Mouse (Mus musculus): ENCODE measurements around the gene Trmt61a. TPM values are rescaled to one million over a fixed set of nuclear protein-coding genes. Genes with fewer than 3 reads are reported as not detected.

Trmt61a gene
- polyA plus RNA-seq, 1 experiment from 2014 or later: 18.7 TPM

- Histone ChIP-seq H3K4me1 (peaks cover 85% of the 10 kb centered on the region), H3K36me3 (no peaks in the 10 kb centered on the region), H3K27me3 (ENCODE audit: low read depth, poor library complexity, severe bottlenecking) (no peaks in the 10 kb centered on the region), H3K27ac (replicated peaks) (peak overlapping the region; percentile 99), H3K4me3 (peak overlapping the region; percentile 43), H3K9me3 (replicated peaks) (no peaks in the 10 kb centered on the region)
- 13% methylated on average over 18 of the region's 18 CpGs for WGBS
- peak; percentile 94 for DNase-seq (ENCODE audit: low spot score)
Observed at GRCm38 (mm10) chr12:111693341-111694270, 15.7 kb downstream of the Trmt61a start.

DNA sequence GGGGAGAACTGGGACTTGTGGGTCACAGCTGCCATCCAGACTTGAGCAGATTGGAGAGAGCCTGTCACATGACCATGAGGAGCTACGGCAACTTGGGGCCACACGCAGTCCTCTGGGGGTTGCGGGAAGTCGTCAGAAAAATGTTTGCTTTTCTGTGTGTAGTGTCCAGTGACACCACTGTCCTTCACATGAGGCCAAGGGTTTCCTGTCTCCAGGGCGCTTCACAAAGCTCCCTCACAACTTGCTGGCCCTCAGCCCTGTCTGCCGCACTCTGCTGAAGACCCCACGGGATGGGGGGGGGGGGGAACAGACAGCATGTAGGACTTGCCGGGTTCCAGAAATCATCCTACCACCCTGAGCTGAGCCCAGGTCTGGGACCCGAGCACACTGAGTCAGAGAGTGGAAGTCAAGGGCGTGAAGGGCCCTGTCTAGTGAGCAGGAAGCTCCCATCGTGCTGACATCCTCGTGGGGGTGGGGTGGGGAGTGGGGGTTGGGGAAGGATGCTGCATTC lies 16.4 kb downstream of the Trmt61a start:
- WGBS: 6% methylated on average over 12 of the region's 12 CpGs
- Histone ChIP-seq H3K36me3 (no peaks in the 10 kb centered on the region), H3K27ac (replicated peaks) (peak overlapping the region; percentile 99), H3K4me1 (peaks cover 77% of the 10 kb centered on the region), H3K9me3 (replicated peaks) (no peaks in the 10 kb centered on the region), H3K27me3 (ENCODE audit: low read depth, poor library complexity, severe bottlenecking) (no peaks in the 10 kb centered on the region), H3K4me3 (peak overlapping the region; percentile 43)
- DNase-seq (ENCODE audit: low spot score): no peak

DNA sequence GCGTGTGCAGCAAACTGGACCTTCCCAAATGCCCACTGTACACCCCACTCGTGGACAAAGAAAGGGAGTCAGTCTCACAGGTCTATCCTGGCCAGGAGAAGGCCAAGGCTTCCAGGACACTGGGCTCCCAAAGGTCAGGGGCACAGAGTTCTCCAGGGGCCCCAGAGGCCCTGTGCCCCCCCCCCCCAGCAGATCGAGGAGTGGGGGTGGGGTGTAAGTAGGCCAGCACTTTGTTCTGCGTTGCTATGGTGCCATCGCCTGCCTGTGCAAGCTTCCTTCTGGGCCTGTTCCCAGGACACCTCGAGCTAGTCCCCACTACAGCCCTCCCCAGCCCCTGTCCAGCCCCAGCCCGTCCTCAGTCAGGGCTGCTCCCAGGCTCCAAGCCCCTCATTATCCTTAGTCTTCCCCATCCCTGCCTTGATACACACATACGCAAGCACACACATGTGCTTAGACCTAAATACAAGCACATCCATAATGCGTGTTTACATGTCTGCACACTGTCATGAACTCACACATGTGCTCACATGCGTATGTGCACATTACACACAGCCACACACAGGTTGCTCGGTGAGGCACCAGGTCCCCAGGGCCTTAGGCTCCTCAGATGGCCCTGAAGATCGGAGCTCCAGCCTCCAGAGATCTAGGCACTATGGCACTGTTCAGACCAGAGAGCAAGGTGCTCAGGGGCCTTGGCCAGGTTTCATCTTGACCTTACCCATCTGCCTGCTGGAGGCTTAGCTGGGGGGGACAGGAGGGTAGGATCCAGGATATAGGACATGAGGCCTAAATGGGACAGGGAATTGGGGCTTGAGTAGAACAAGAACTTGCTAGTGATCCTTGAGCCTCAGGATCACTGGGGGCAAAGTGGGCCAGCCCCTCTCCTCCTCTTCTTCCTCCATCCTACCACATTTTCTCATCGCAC lies 17.2 kb downstream of the Trmt61a start:
- WGBS: 38% methylated on average over 13 of the region's 13 CpGs
- no peaks in the 10 kb centered on the region for H3K9me3 ChIP-seq (replicated peaks)
- H3K27ac ChIP-seq (replicated peaks): peak overlapping the region; percentile 99
- H3K4me1 ChIP-seq: peaks cover 77% of the 10 kb centered on the region
- peak; percentile 84 for DNase-seq (ENCODE audit: low spot score)
- H3K27me3 ChIP-seq (ENCODE audit: low read depth, poor library complexity, severe bottlenecking): no peaks in the 10 kb centered on the region
- H3K36me3 ChIP-seq: no peaks in the 10 kb centered on the region
- peak overlapping the region; percentile 43 for H3K4me3 ChIP-seq

GRCm38 (mm10) chr12:111696239-111696638 lies 18.3 kb downstream of the Trmt61a start:
- H3K4me3 ChIP-seq: peak overlapping the region; percentile 43; the same call in 1 of the 2 replicates
- 25% methylated on average over 6 of the region's 6 CpGs for WGBS
- H3K4me1 ChIP-seq: peaks cover 75% of the 10 kb centered on the region
- no peaks in the 10 kb centered on the region for H3K9me3 ChIP-seq (replicated peaks)
- H3K27ac ChIP-seq (replicated peaks): peak overlapping the region; percentile 99
- no peaks in the 10 kb centered on the region for H3K36me3 ChIP-seq
- H3K27me3 ChIP-seq (ENCODE audit: low read depth, poor library complexity, severe bottlenecking): no peaks in the 10 kb centered on the region
- DNase-seq (ENCODE audit: low spot score): peak; percentile 83

- H3K27me3 ChIP-seq (ENCODE audit: low read depth, poor library complexity, severe bottlenecking): no peaks in the 10 kb centered on the region
- no peaks in the 10 kb centered on the region for H3K9me3 ChIP-seq (replicated peaks)
- H3K36me3 ChIP-seq: no peaks in the 10 kb centered on the region
- no peak for DNase-seq (ENCODE audit: low spot score)
- no peak overlapping the region for H3K4me3 ChIP-seq
- peaks cover 60% of the 10 kb centered on the region for H3K4me1 ChIP-seq
- peak overlapping the region; percentile 99 for H3K27ac ChIP-seq (replicated peaks)
- 78% methylated on average over 4 of the region's 4 CpGs for WGBS
Observed at GRCm38 (mm10) chr12:111697708-111698107, 19.8 kb downstream of the Trmt61a start.

GRCm38 (mm10) chr12:111698346-111698913 lies 20.5 kb downstream of the Trmt61a start:
- Histone ChIP-seq H3K9me3 (replicated peaks) (no peaks in the 10 kb centered on the region), H3K27ac (replicated peaks) (peak overlapping the region; percentile 99), H3K4me1 (peaks cover 53% of the 10 kb centered on the region), H3K27me3 (ENCODE audit: low read depth, poor library complexity, severe bottlenecking) (no peaks in the 10 kb centered on the region), H3K4me3 (no peak overlapping the region), H3K36me3 (no peaks in the 10 kb centered on the region)
- DNase-seq (ENCODE audit: low spot score): no peak
- 92% methylated on average over 6 of the region's 6 CpGs for WGBS

DNA sequence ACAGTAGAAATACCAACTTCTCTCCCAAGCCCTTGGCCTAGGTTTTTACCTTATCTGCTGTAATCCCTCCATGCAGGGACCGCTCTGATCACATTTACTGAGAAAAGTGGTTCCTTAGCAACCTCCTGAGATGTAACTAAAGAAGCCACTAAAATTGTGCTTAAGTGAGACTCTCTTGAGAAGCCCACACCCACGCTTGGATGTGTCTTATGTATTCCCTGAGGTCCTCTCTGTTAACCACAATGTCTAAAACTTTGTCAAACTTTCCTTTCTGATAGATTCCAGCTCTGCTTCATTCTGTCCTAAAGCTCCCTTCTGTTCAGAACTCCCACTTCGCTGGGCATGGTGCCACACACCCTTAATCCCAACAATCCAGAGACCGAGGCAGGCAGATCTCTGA lies 21.6 kb downstream of the Trmt61a start:
- Histone ChIP-seq H3K4me3 (no peak overlapping the region), H3K4me1 (peaks cover 44% of the 10 kb centered on the region), H3K9me3 (replicated peaks) (no peaks in the 10 kb centered on the region), H3K36me3 (no peaks in the 10 kb centered on the region), H3K27ac (replicated peaks) (peak overlapping the region; percentile 63), H3K27me3 (ENCODE audit: low read depth, poor library complexity, severe bottlenecking) (no peaks in the 10 kb centered on the region)
- WGBS: 86% methylated on average over 4 of the region's 4 CpGs
- no peak for DNase-seq (ENCODE audit: low spot score)

DNA sequence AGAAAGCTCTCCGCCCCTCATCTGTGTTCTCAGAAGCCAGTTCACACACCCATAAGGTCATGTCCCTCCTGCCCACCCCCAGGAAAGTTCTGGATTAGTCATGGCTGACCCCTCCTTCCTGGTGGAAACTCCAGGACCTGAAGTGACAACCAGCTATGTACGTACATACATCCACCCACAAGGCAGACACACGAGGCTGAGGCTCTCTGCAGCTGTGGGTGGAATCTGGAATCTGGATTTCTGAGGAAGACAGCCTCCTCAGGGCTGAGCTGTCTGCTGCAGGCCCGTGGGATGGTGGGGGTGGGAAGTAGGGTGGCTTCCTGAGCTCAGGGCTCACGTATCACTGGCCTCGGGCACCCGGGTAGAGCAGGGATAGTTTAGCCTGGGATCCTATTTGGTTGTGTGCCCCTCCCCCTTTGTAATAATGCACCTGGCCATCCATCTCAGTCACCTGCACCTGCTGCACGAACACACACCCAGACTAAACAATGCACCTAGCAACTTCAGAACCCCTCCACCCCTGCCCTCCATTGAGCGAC lies 23.1 kb downstream of the Trmt61a start:
- DNase-seq (ENCODE audit: low spot score): no peak
- H3K9me3 ChIP-seq (replicated peaks): no peaks in the 10 kb centered on the region
- peak overlapping the region; percentile 63; the same call in 1 of the 2 replicates for H3K27ac ChIP-seq (replicated peaks)
- peaks cover 40% of the 10 kb centered on the region for H3K4me1 ChIP-seq
- no peaks in the 10 kb centered on the region for H3K27me3 ChIP-seq (ENCODE audit: low read depth, poor library complexity, severe bottlenecking)
- no peak overlapping the region for H3K4me3 ChIP-seq
- 85% methylated on average over 9 of the region's 9 CpGs for WGBS
- H3K36me3 ChIP-seq: no peaks in the 10 kb centered on the region

DNA sequence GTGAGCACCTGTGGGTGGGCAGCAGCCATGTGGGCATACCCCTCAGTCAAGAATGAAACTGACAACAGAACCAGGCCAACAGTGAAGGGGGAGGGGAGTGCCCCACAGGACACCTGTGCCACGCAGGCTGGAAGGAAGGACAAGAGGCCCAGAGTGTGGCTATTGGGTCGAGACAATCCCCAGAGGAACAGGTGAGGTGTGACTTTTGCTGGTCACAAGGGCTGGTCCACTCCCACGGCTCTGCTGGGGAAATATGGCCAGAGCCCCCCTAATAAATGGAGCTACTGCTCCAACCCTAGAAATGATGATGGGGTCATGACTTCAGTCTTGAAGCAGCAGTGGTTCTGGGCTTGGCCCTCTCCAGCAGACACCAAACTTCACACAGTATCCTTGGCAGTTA lies 25.4 kb downstream of the Trmt61a start:
- WGBS: 87% methylated on average over 3 of the region's 3 CpGs
- Histone ChIP-seq H3K27ac (replicated peaks) (no peak overlapping the region), H3K36me3 (peaks cover 21% of the 10 kb centered on the region)

GRCm38 (mm10) chr12:111704609-111705008 lies 26.7 kb downstream of the Trmt61a start:
- DNase-seq (ENCODE audit: low spot score): no peak
- no peaks in the 10 kb centered on the region for H3K9me3 ChIP-seq (replicated peaks)
- H3K27ac ChIP-seq (replicated peaks): peak overlapping the region; percentile 59
- peaks cover 34% of the 10 kb centered on the region for H3K36me3 ChIP-seq
- no peak overlapping the region for H3K4me3 ChIP-seq
- 71% methylated on average over 9 of the region's 9 CpGs for WGBS
- no peaks in the 10 kb centered on the region for H3K27me3 ChIP-seq (ENCODE audit: low read depth, poor library complexity, severe bottlenecking)
- peaks cover 27% of the 10 kb centered on the region for H3K4me1 ChIP-seq

More for the DNA sequence above, 25.4 kb downstream of the Trmt61a start:
- H3K4me1 ChIP-seq: peaks cover 29% of the 10 kb centered on the region
- no peaks in the 10 kb centered on the region for H3K9me3 ChIP-seq (replicated peaks)
- H3K4me3 ChIP-seq: no peak overlapping the region
- H3K27me3 ChIP-seq (ENCODE audit: low read depth, poor library complexity, severe bottlenecking): no peaks in the 10 kb centered on the region
- DNase-seq (ENCODE audit: low spot score): no peak

GRCm38 (mm10) chr12:111705186-111705973 lies 27.5 kb downstream of the Trmt61a start:
- Histone ChIP-seq H3K9me3 (replicated peaks) (no peaks in the 10 kb centered on the region), H3K4me1 (peaks cover 20% of the 10 kb centered on the region), H3K27me3 (ENCODE audit: low read depth, poor library complexity, severe bottlenecking) (no peaks in the 10 kb centered on the region), H3K36me3 (peaks cover 42% of the 10 kb centered on the region), H3K4me3 (no peak overlapping the region), H3K27ac (replicated peaks) (no peak overlapping the region; the same call in 1 of the 2 replicates)
- WGBS: 80% methylated on average over 15 of the region's 15 CpGs
- no peak for DNase-seq (ENCODE audit: low spot score)
